Mouse (Mus musculus) cortical plate, adult 2 months (tissue): ENCODE measurements at regions not wholly inside any gene's neighbourhood (a gene's known extent, or its start where the extent isn't known, plus 50 kb on each side); places are given as distances from the start of the nearest gene placed in this dataset.

Experiments used
- H3K27ac ChIP-seq: fragments of 200-500 bp; 2 replicates; pipeline ENCODE4 v1.5.1; 2012; ENCODE audit warnings: low read length, control low read depth, inconsistent platforms; ENCODE audit not compliant: insufficient read depth
- H3K4me1 ChIP-seq: fragments of 200-500 bp; 2 replicates; pipeline ENCODE4 v1.6.1; 2011; ENCODE audit warnings: low read length; ENCODE audit not compliant: control insufficient read depth, insufficient read depth
- H3K4me3 ChIP-seq: fragments of 200-500 bp; 2 replicates; pipeline ENCODE4 v1.5.1; 2011; ENCODE audit warnings: mild to moderate bottlenecking, low read length, control low read depth; ENCODE audit not compliant: insufficient read depth
- CTCF ChIP-seq: fragments of 200-500 bp; IDR thresholded peaks from 2 replicates; pipeline ENCODE4 v1.5.1; 2011; ENCODE audit warnings: mild to moderate bottlenecking, control low read depth, low read length; ENCODE audit not compliant: insufficient read depth; ENCODE audit errors: extremely low read depth
- POLR2A ChIP-seq: fragments of 200-500 bp; IDR thresholded peaks from 2 replicates; pipeline ENCODE4 v1.6.1; 2011; ENCODE audit warnings: mild to moderate bottlenecking, low read length, control low read depth; ENCODE audit not compliant: insufficient read depth; ENCODE audit errors: extremely low read depth

DNA sequence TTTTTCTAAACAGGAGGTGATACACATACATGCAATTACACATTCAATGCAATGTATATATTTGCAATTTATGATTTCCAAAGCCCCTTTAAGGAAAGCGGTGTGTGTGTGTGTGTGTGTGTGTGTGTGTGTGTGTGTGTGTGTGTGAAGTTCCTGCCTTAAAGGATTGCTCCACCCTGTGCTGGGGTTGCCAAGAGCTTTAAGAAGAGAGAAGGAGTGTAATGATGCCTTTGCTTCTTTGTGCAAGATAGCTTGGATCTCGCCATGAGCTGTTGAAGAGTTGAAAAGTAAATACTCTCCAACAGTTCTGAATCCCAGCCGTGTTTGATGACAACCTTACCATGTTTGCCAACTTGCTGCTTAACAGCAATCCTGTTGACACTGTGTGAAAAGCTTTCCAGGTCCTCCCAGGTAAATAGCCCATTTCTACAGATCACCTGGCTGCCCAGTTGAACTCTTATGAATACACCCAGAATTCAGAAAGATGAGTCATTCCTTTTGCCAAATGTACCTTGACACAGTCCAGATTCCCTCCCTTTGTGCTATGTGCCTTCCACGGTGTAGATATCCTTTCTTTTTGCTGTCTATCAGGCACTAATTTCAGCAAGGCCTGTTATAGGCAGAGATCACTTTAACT, 216.3 kb downstream of the Ikzf2 start:
- TF ChIP-seq POLR2A, result no peak
- no peak for TF ChIP-seq CTCF
- Histone ChIP-seq H3K4me1 (no peaks in the 10 kb centered on the region), H3K4me3 (no peak overlapping the region), H3K27ac (no peak overlapping the region)

DNA sequence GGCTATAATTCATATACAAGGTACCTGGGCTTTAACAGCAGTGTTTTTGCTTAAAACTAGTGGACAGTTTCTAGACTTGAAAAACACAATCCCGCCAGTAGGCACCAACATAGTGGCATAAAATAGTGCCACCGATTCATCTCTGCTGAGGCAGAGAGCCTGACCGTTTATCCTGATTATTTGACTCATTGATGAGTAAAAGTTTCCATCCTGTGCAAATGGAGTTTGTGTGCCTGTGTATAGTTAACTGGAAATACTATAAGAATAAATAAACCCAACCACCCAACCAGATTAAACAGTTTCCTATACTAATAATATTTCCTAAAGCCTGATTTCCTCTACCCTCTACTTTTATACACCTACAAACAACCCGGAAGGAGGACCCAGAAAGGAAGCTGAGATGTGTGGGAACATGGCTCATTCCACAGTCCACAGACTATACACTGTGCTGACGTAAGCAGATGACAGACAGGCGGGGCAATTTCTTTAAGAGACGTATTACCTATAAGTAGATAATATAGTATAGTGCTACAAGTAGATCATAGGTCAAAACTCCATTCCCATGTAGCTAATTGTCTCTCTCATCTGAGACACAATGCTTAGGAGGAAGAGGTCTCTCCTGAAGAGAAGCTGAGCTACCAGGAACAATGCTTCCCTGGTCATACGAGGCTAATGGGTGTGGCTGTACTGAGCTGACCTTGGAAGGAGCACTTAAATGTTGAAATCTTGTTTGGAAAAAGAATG, 217.7 kb downstream of the Ikzf2 start:
- no peaks in the 10 kb centered on the region for H3K4me1 ChIP-seq
- no peak overlapping the region for H3K27ac ChIP-seq
- no peak for TF ChIP-seq POLR2A
- TF ChIP-seq CTCF, result no peak
- no peak overlapping the region for H3K4me3 ChIP-seq

DNA sequence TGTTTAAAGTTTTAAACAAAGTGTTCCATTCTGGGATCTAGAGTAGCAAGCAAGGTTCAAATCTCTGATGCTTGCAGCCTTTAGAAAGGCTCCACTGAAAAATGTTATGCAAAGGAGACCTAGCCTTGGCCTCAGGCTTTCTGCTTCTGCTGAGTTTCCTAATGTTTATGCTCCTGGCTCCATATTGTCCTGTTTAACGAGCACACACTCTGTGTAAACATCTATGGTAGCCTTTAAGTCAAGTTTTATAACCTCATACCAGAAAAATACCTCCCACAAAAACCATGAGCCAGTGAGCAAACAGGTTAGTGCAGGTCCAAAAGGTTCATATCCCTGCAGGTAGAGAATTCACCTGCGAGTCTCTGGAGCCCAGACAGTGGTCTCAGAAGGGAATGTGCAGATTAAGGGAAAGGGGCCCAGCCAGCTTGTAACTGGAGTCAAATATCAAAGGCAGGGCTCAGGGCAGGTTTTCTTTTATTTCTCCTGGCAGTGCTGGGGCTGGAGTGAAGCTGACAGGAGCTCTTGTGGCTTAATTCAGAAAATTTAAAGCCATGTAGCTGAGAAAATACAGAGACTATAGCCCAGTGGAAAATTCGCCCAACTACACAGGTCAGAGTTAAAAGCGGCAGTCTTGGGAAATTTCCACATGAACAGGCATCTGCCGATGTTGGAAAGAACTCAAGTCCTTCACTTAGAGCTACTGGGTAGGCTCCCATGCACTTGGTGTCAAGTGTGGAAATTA, 220.3 kb downstream of the Ikzf2 start:
- TF ChIP-seq CTCF (no peak), POLR2A (no peak)
- Histone ChIP-seq H3K4me3 (no peak overlapping the region), H3K27ac (no peak overlapping the region), H3K4me1 (no peaks in the 10 kb centered on the region)

DNA sequence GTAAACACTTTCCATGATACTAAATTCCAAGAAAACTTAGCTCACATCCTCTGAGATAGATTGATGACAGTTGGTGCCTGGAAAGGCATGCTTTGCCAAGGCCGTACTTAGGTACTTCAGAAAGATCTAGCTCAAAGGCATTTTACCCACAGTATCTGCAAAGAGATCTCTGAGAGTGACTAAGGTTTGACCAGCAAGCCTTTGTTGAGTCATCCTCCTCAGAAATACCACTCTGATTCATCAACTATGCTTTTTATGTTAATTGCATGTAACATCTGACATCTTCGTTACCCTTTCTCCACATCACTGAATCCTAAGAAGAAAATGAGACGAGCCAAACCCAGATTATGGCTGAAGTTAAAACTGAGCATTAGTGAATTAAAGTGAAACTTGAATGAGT, 225.9 kb downstream of the Ikzf2 start:
- Histone ChIP-seq H3K4me1 (no peaks in the 10 kb centered on the region), H3K27ac (no peak overlapping the region), H3K4me3 (no peak overlapping the region)
- TF ChIP-seq POLR2A (no peak), CTCF (no peak)

DNA sequence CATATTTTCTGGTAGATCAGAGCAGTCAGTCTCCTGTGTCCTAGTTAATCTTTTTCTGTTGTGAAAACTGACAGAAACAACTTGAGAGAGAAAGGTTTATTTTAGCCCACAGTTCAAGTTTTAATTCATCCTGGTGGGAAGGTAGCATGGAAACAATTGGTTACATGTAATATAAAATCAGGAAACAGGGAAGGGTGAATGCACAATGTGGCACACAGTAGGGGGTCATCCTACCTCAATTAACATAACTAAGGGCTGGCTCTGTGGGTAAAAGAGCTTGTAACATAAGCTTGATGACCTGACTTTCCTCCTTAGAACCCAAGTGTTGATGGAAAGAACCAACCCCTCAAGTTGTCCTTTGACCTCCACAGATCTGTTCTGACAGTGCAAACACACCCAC, 227.1 kb downstream of the Ikzf2 start:
- TF ChIP-seq POLR2A (no peak), CTCF (no peak)
- no peaks in the 10 kb centered on the region for H3K4me1 ChIP-seq
- H3K27ac ChIP-seq, result no peak overlapping the region
- H3K4me3 ChIP-seq, result no peak overlapping the region

DNA sequence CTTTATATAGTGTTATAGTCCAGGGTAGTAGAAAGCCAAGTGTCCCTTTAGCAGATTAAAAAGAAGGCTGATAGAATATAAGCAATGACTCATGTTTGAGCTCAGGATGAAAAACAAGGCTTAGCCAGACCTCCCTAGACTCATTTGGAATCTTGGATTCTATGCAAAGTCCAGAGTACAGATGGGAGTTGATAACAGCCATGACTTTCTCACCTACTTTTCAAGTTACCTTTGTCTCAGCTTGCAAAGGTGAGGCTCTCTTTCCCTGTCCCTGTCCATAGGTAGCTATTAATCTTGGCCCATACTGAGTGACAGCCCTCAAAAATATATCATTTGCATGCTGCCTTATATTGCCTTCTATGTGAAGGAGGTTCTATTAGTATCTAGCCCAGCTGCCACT, 229.6 kb downstream of the Ikzf2 start:
- Histone ChIP-seq H3K4me3 (no peak overlapping the region), H3K27ac (no peak overlapping the region), H3K4me1 (no peaks in the 10 kb centered on the region)
- TF ChIP-seq POLR2A, result no peak
- no peak for TF ChIP-seq CTCF

DNA sequence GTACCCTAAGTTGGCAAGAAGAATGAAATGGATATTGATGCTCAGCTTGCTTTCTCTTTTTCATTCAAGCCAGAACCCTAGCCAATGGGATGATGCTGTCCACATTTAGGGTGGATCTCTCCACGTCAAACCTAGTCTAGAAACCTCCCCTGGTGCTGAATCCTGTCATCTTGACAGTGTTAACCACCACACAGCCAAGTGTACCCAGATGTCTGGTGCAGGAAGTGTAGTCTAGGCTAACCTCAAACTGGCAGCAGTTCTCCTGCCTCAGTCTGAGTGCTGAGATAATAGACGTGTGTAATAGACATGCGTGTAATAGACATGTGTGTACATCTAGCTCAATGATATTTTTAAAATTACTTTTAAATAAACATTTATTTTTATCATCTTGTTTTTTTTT, 233.1 kb downstream of the Ikzf2 start:
- Histone ChIP-seq H3K4me3 (no peak overlapping the region), H3K27ac (no peak overlapping the region), H3K4me1 (no peaks in the 10 kb centered on the region)
- TF ChIP-seq CTCF (no peak), POLR2A (no peak)

DNA sequence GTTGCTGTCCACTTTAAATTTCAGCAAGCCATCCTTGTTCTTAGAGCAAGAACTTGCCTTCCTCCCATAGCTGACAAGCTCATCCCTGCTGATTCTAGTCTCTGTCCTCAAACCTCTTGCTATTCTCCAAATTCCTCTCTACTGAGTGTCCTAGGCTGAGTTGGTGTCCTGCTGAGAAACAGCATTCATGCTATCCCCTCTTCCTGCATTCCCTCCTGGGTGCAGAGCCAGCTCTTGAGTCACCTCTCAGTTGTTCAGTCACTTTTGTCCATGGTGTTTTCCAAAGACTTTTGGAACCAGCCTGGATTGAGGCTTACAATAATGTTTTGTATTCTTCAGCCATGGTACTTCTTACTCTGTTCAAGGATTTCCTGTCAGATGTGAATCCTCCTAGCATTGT, 234.1 kb downstream of the Ikzf2 start:
- Histone ChIP-seq H3K4me1 (no peaks in the 10 kb centered on the region), H3K27ac (no peak overlapping the region), H3K4me3 (no peak overlapping the region)
- TF ChIP-seq POLR2A, result no peak
- no peak for TF ChIP-seq CTCF

DNA sequence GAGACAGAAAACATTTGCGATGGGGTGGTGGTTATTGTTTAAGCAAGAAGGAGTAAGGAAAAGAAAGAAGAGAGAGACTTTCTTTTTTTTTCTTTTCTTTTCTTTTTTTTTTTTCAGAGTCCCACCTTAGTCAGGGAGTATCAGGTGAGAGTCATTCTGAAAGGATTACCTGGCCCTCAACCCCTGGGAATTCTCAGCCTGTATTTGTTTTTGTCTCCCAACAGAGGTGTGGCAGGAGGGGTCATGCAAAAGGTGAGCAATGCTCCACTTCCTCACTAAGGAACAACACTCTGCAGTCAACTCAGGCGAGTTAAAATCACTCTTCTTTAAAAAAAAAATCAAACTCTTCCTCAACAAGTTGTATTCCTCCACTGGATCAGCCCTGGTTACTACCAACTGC, 236.6 kb downstream of the Ikzf2 start:
- Histone ChIP-seq H3K4me1 (no peaks in the 10 kb centered on the region), H3K27ac (no peak overlapping the region), H3K4me3 (no peak overlapping the region)
- TF ChIP-seq CTCF (no peak), POLR2A (no peak)
